Mouse (Mus musculus) testis, postnatal 10 days (tissue): ENCODE data around the gene Cdadc1.
A peak's percentile ranks its signal among the peaks of the same experiment; 100 is the strongest.
"Not testable (repeated sequence)": the region's sequence is repeated elsewhere in the genome, so short reads cannot be mapped to it uniquely, and the experiment has no call there.

Experiments
- DNase-seq: peaks from one replicate; pipeline ENCODE4 v3.0.0; 2021; ENCODE audit warnings: low spot score

Gene Cdadc1

DNA sequence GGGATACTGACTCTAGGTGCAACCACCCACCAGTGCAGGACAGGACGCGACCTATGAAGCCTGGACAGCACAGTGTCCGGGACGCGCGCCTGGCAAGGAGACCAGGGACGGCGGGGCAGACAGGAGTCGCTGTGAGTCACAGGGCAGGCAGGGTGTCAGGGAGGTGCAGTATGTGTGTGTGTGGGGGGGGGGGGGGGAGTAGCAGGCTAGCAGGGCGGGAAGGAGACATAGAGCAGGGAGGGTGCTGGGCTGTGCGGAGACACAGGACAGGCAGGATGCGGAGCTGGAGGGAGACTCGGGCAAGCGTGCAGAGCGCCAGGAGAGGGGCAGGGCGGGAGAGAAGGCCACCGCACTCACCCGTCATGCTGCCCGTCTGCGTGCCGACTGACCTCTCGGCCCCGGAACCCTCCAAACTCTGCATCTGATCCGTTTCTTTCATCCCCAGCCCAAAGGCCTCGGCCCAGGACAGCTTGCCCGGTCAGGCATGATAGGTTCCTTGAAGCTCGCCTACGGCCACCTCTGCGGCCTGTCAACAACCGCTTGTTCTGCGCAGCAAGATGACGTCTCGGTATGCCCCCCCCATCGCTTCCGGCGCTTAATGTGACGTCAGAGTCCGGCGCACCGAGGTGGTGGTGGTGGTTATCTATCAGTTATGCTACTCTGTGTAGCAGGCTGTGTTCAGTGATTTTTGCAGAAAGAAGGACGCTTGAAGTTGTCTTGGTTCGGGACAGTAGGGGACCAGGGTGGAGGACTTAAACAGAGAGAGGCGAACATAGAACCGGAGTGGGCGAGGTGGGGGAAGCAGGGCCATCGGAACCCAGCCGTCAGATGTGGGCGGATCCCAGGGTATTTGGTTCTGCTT is at the start of gene Cdadc1:
TSS of gene Cdadc1 (minus strand) at position 562 of the 862 bp plus-strand sequence.
- DNase-seq: peak; percentile 98

DNA sequence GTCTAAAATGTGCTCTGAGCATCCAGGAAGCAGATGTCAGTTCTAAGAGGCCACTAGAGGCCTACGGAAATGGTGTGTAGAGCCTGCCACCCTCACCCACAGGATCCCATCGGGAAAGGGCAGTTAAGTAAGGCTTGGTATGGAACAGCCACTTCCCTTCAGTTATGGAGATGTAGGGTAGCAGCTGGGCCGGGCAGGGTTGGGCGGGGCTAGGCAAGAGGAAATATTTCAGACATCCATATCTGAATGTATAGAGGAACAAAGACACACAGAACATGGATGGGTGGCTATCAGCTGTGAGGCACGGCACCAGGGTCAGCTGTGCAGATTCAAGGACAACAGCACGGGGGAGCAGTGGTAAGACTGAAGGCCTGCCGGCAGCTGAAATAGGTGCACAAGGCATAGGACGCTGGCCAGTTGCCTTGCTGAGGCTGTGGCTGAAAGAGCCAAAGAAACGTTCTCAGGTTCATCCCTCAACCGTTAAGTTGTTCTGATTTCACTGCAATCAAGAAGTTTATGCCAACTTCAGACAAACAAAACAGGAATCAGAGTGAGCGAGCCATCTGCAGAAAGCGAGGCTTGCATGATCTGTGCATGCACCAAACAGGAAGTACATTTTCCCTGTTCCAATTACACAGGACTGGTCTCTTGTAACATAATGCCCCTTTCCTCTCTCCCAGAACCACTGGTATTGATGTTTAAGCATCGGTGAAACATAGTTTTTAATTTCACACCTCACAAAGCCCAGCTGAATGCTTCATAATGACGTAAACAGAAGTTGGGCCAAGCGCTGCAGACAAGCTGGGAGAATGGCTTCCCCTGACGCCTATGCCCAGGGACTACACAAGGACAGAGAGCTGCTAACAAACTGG is 49.3 kb upstream of the Cdadc1 start:
- DNase-seq: peak; percentile 57

DNA sequence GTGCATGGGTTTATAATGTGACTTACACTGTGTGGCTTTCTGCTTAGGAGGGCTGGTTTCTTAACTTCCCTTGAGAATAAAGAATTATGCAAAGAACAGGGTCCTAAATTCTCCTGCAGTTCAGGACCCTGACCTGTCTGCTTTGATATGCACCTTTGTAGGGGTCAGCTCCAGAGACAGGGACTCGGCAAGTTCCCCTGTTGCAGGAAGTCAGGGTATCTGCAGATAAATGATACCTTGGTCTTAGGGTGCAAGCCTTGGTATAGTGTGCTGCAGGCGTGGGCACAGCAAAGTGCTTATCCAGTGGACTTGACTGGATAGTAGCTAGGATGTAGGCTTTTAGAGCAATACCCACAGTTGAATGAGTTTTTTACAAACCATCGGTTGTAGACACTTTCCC is 47.1 kb upstream of the Cdadc1 start:
- no peak for DNase-seq

DNA sequence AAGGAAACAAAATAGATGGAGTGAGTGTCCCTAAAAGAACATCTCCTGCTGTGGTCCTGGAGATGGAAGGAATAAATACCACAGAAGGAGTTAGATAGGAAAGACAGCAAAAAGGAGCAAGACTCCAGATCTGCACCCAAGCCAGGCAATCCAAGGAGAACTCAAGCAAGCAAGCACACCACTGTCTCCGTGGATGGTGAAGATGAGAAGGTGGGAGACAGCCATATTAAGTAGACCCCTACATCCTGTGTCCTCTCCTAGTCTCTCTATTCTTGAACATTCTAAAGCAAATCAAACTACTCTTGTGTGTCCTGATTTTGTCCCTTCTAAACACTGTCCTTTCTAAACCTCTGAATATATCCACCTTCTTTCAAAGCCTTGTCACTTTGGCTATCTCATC is 46.4 kb upstream of the Cdadc1 start:
- no peak for DNase-seq

DNA sequence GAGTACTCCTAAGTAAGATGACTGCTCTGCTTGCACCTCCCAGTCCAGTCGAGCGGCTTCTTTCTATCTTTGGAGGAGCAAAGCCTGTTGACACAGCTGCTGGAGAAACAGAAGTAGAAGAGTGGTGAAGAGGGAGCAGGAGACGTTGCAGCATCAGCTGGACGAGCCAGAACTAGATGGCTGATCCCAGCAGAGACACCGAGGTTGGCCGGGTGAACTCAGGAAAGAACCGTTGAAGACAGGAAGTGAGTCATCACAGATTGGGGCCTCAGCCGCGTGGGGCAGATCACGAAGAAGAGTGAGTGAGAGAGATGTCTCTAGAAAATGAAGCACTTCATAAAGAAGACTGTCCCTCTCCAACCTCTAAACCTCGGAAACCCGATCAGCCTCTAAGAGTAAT is 45.8 kb upstream of the Cdadc1 start:
- no peak for DNase-seq

DNA sequence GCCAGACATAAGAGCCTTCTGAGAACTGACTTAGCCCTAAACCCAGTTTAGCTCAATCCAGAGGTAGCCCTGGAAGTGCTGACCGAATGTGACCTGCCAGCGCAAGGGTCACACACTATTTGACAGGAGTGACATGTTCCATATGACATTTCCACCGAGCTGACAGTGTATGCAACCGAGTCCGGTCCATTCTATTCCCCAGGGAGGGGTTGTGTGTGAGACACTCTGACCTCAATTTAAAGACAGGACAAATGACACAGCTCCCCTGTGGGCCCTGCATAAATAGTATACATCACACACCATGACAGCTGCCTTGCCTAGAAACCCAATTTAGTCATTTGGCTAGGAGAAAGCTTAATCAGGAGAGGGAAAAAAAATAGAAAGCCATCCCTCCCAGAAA is 44.1 kb upstream of the Cdadc1 start:
- DNase-seq: no peak

DNA sequence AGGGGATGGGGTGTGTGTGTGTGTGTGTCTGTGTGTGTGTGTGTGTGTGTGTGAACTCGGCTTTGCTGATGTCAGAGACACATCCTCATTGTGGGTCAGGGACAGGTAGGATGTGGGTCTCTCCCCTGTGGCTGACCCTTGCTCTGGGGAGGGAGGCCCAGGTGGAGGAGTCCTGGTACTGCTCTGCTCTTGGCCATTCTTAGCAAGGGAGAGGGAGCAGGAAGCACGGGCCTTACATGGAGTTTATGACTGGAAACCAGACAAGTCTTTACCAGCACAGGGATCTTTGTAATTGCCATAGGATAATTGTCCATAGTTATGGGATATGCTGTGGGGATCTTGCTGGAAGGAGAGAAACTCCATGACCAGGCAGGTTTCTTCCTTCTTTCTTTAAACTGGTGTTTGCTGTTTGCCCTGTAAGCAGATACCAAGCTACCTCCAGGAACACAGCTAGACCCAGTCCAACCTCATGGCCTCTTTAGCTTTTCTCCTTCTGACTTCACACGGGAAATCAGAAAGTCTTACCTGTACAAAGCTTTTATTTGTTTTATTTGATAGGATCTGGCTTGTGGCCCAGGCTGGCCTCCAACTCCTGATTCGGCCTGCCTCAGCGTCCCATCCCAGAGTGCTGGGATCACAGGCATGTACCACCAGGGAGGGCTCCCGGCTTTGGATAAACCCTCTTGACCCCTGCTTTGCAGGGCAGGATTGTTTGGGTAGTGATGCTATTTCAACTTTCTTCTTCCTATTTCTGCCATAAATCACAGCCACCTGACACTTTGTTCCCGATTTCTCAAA is 41.3 kb upstream of the Cdadc1 start:
- DNase-seq: no peak

DNA sequence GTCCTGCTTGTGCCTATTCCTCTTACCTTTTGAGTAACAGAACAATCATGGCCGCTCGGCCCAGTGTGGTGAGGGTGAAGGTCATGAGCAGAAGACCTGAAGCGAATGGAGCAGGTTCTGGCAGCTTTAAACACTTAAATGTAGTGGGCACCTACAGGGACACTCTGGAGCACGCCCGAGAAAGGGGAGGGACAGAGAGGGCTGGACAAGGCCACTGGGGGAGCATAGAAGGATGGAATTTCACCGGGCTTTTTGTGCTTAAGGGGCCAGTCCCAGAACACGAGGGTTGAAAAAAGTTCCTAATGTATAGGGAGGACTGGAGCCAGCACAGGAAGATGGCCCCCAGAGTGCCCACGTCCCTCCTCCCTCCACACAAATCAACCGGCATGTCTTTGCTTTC is 36.2 kb upstream of the Cdadc1 start:
- DNase-seq: no peak

DNA sequence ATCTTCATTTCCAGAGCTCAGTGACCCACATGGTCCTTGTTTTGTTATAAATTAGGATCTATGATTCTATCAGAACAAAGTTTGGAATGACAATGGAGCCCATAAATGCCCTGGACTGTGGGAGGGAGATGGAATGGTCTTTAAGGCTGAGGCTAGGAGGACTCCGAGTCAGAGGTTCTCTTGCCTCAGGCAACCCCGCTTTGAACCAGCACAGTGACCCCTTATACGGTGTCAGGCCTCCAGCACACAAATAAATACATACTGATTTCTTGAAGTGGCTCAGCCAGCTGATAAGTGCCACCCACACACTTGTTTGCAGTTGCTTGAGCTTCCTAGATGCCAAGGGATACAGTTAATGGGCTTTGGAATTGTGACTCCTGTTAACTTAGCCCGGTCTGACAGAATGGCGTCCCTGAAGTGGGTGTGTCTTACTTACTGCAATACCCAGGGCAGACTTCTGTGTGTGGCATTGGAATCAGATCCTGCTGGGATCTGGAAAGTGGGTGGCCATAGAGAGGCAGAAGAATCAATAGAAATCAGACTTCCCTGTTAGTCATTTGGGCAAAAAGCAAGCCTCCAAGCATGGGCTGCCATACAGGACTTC is 35.6 kb upstream of the Cdadc1 start:
- no peak for DNase-seq

DNA sequence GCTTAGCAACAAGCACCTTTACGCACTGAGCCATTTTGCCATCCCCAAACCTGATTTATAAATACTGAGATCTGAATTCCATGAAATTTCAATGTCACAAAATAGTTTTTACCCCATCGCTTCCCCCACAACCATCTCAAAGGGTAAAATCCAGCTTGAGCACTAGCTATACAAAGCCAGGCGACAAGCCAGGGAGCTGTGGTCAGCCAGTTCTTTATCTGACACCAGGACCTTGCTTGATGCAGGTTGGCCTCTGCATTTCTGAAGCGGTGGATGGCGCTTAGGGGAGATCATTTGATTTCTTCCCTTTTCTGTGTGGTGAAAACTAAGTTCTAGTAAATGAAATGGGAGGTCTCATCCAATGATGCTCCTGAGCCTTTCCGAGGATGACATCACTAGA is 34.3 kb upstream of the Cdadc1 start:
- no peak for DNase-seq

DNA sequence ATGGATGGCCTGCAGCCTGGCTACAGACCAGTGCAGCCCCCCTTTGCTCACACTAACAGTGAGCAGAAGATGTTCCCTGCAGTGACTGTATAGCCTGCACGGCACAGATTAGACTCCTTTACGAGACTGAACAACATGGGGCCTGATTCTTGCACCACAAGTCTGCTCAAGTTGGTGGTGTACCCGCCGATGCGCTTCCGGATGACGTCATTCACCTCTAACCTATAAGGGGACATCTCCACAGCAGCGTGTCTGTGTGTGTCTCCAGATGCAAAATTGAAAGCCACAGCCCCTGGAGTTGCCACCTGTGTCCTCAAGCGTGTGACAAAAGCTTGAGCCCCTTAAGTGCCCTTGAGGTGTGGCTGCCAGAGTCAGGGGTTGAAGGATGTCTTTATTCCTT is 32.3 kb upstream of the Cdadc1 start:
- no peak for DNase-seq

DNA sequence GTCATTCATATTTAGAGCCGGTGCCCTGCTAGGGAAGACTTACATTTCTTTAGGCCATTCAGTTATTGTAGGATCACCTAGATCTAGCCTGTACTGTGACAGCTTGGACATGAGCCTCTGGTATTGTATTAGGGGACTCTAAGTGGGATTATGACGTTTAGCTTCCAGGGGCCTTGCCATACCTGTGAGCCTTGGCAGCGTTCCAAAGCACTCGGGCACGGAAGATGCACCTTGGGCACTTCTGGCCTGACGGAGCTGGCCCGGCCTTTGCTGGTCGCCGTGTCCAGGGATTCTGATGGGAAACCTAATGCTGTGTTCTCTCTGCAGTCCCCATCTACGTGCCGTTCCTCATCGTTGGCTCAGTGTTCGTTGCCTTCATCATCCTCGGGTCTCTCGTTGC is 31.5 kb upstream of the Cdadc1 start:
- DNase-seq: no peak

DNA sequence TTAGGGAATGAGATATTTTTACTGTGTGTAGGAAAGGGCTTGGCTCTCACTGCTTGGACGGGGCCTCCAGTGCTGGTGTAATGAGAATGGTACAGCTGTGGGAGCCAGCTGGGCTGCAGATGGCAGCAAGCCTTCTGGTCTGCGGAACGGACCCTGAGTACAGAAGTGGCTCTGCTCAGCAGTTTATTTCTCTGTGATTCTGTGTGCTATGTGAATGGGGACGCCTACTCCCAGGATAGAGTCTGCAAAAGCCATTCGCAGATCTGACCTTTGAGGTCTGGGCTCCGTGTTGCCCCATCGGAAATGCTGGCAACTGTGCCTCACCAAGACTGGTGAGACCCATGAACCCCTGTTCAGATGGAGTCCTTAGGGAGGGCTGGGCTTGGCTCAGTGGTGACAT is 30.1 kb upstream of the Cdadc1 start:
- no peak for DNase-seq

DNA sequence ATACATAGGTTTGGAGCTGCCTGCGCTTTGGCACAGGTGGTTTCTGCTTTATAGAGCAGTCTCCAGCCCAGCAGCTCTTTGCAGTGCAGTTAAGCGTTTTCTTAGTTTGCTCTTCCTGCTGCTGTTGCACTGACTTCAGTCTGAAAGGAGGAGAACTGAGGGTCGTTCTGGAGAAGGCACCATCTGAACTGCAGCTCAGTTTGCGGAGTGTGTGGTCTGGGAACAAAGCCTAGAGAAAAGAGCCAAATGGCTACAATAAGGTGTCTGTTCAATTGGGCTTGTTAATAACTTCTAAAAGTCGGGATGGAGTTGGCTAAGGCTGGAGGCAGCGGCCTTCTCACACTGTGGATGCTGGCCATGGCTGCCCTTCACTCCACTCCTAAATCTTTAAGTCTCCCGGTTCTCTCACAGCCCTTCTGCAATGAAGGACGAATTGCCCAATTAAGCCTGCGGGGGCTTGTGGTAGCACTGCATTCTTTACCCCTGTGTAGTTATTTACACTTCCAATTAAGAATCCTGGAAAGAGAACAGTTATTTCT is 29.5 kb upstream of the Cdadc1 start:
- DNase-seq: no peak

DNA sequence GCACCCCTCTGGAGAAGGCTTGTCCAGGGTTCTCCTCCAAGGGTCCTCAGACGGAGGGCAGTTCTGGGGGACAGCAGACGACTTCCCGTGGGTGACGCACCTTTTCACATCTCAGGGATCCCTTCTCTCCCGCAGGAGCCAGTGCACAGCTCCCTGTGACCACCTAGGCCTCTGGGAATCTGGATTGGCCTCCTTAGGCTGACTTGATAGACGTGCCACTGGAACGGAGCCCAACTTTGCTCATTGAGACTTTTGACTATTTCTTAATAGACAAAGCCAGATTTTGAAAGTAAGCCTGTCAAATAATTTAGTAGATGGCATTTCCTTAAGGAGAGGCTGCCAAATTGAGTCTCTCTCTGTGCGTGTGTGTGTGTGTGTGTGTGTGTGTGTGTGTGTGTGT is 29.0 kb upstream of the Cdadc1 start:
- no peak for DNase-seq

DNA sequence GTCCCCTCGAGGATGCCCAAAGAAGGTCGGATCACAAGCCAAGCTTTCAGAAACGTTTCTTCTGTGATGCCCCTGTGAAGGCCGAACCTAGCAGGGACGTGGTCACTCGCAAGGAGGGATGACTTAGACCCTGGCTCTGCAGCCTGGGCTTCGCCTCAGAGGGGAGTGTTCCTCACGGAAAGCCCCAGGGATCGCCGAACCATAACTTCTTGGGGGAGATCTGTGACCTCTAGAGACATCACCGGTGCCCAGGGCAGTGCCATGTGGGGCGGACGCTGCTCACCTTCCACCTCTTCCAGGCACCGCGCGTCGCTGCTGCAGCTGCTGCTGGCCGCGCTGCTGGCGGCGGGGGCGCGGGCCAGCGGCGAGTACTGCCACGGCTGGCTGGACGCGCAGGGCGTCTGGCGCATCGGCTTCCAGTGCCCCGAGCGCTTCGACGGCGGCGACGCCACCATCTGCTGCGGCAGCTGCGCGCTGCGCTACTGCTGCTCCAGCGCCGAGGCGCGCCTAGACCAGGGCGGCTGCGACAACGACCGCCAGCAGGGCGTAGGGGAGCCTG is 28.1 kb upstream of the Cdadc1 start:
- no peak for DNase-seq

DNA sequence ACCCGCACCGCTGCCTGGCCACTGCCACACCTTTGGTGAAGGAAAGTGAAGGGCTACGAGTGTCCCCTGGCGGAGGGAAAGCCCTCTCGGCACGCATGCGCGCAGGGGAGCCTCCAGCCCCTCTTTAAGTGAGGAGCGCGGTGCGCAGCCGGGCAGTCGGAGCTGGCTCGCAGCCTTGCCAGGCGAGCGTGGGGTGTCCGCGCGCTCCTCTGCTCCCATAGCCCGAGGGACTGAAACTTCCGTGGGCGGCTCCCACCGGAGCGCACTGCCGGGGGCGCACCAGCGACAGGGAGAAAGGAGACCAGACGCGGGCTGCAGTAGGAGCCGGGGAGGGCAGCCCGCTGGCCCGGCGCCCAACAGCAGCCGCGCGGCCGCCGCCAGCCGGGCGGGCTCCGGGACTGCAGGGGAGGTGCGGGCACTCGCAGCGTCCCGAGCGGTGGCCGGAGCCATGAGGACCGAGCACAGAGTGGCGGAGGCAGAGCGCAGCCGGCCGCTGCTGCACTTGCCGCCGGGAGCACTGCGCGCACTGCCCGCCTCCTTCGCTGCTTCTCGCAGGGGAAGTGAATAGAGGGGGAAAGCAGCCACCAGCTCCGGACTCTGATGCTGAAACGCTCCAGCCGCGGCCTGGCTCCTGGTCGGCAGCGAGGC is 27.5 kb upstream of the Cdadc1 start, which contains the start of gene Shisa2:
TSS of gene Shisa2 (plus strand) at position 151 of the 648 bp plus-strand sequence.
- DNase-seq: peak; percentile 87

DNA sequence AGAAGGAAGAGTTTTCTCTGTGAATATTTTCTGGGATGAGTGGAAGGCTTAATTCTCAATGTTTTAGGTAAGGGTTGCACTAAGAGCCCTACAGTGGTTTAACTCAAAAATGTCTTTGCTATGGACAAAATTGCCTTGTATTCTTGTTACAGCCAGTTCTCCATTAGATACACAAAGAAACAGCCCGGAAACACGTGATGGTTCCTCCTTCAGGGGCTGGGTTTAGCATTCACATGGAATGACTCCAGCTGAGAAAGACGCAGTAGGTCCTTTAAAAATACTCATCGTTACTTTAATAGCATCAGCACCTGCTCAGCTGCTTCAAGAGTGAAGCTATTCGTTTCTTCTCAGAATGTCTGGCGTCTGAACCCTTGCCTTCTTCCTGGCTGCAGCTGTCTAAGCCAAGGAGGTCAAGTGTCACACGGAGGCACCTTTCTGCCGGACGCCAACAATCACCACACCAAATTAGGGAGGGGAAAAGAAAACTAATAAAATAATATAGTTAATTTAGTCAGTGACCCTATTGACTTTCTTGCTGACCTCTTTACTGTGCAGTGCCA is 26.6 kb upstream of the Cdadc1 start:
- peak; percentile 12 for DNase-seq

DNA sequence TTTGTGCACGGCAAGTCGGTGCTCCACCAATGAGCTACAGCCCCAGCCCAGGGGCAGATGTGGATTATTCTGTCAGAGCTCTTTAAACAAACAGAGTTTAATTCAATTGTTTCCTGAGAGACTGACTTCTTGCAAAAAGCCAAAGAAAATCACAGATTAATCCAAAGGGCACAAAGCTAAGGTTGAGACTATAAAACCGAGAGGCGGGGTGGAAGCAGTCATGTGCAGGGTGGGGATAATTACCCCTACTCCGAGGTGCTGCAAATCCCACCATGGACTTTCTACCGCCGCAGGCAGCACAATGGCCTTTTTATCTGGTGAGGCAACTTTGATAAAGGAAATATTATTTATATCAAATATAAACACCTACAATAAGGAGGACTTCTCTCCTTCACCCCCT is 19.0 kb upstream of the Cdadc1 start:
- DNase-seq: no peak

DNA sequence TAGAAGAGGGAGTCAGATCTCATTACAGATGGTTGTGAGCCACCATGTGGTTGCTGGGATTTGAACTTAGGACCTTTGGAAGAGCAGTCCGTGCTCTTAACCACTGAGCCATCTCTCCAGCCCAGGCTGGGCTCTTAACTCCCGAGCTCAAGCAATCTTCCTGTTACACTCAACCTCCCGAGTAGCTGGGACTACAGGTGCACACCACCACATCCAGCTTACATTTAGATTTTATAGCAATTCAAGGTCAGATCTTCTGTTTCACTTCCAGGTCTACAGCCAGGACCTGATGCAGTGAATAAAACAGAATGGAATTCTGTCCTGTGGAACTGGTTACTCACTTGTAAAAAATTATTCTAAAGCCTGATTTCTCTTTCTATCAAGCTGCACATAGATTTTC is 16.4 kb upstream of the Cdadc1 start:
- not testable (repeated sequence) for DNase-seq
